13 mouse cellular contexts compared by ENCODE assay signal in genomic region chr12:112181921-112182608, GRCm38 (mm10). TPM values are rescaled to one million over a fixed set of nuclear protein-coding genes. Genes with fewer than 3 reads are reported as not detected.
DNase-seq lines count a peak whose midpoint lies in the region; ATAC-seq and TF ChIP-seq lines count a peak whose summit lies in the region.
"Had no signal": no experiment of that assay in that cellular context is flagged by ENCODE, and none has a peak within 500 bp of the region (broad histone marks: within the 10 kb centered on the region; RNA-seq: fewer than 3 reads in every experiment).

No protein-coding gene starts in this region.

- peaks cover 30% of the 10 kb centered on the region for H3K4me1 ChIP-seq in heart, adult 2 months (ENCODE audit: control insufficient read depth, insufficient read depth, low read length)
- no peaks in the 10 kb centered on the region for H3K4me1 ChIP-seq in neural tube, embryonic 11.5 days (ENCODE audit: control insufficient read depth, insufficient read depth, low read length)
- H3K4me1 ChIP-seq in forebrain, embryonic 16.5 days (replicated peaks; ENCODE audit: control insufficient read depth, insufficient read depth, low read length) = peaks cover 18% of the 10 kb centered on the region

- 50% methylated on average over 7 of the region's 7 CpGs for WGBS in heart, adult 2 months
- 32% methylated on average over 7 of the region's 7 CpGs for WGBS in neural tube, embryonic 11.5 days
- 26% methylated on average over 7 of the region's 7 CpGs for WGBS in forebrain, embryonic 16.5 days

- H3K9ac ChIP-seq in heart, adult 2 months (ENCODE audit: low read depth, low read length) = no peak overlapping the region
- H3K9ac ChIP-seq in neural tube, embryonic 11.5 days (ENCODE audit: low read length) = no peak overlapping the region; the same call in 1 of the 2 replicates
- H3K9ac ChIP-seq in forebrain, embryonic 16.5 days (replicated peaks; ENCODE audit: low read depth, low read length) = no peak overlapping the region
- H3K9ac ChIP-seq: lung, embryonic 14.5 days; neural tube, embryonic 13.5 days had no signal

- H3K79me2 ChIP-seq in heart, adult 2 months (replicated peaks; ENCODE audit: control insufficient read depth, insufficient read depth, low read length) = no peaks in the 10 kb centered on the region

- intact Hi-C loops in heart, adult 2 months (cut with DNase I) = loop anchor here (2.0 kb wide), 1 partner anchor 13 kb away; no protein-coding TSS in a partner anchor

- DNase-seq in heart, adult 2 months = no peak
- DNase-seq in heart, adult 18-20 months = no peak
- no peak for DNase-seq in neural tube, embryonic 11.5 days (ENCODE audit: low spot score)
- no peak for DNase-seq in neural tube, embryonic 10.5 days (ENCODE audit: extremely low spot score, low spot score)
- DNase-seq in retina, embryonic 14.5 days (ENCODE audit: low spot score) = peak; percentile 52
- no peak for DNase-seq in urinary bladder, adult 18-20 months (ENCODE audit: low spot score in 2 of 2)
- DNase-seq in lung, postnatal 4 days = no peak
- DNase-seq: cerebellum, adult 9-11 months; kidney, adult 9 months had no signal

- H3K9me3 ChIP-seq in neural tube, embryonic 11.5 days (ENCODE audit: control insufficient read depth, low read length) = no peaks in the 10 kb centered on the region
- no peaks in the 10 kb centered on the region for H3K9me3 ChIP-seq in forebrain, embryonic 16.5 days (ENCODE audit: control insufficient read depth, low read length)
- H3K9me3 ChIP-seq: megakaryocyte, embryonic 14.5 days; neural tube, embryonic 13.5 days had no signal

- no peaks in the 10 kb centered on the region for H3K27me3 ChIP-seq in heart, adult 2 months (ENCODE audit: control insufficient read depth, insufficient read depth, low read length)
- no peaks in the 10 kb centered on the region for H3K27me3 ChIP-seq in neural tube, embryonic 11.5 days (ENCODE audit: control insufficient read depth, insufficient read depth, low read length)
- H3K27me3 ChIP-seq in forebrain, embryonic 16.5 days (replicated peaks; ENCODE audit: control insufficient read depth, insufficient read depth, low read length) = no peaks in the 10 kb centered on the region

- no peaks in the 10 kb centered on the region for H3K36me3 ChIP-seq in heart, adult 2 months (ENCODE audit: control insufficient read depth, insufficient read depth, low read length)
- no peaks in the 10 kb centered on the region for H3K36me3 ChIP-seq in neural tube, embryonic 11.5 days (ENCODE audit: control insufficient read depth, insufficient read depth, low read length)
- H3K36me3 ChIP-seq in forebrain, embryonic 16.5 days (ENCODE audit: control insufficient read depth, insufficient read depth) = peaks cover 16% of the 10 kb centered on the region

- no peak overlapping the region for H3K4me3 ChIP-seq in heart, adult 2 months
- H3K4me3 ChIP-seq in neural tube, embryonic 11.5 days (ENCODE audit: low read depth, low read length) = no peak overlapping the region
- H3K4me3 ChIP-seq in forebrain, embryonic 16.5 days (replicated peaks; ENCODE audit: low read length) = no peak overlapping the region
- H3K4me3 ChIP-seq: megakaryocyte, embryonic 14.5 days; neural tube, embryonic 13.5 days had no signal

- no peak overlapping the region for H3K4me2 ChIP-seq in neural tube, embryonic 11.5 days (ENCODE audit: low read depth)
- no peak overlapping the region for H3K4me2 ChIP-seq in forebrain, embryonic 16.5 days (ENCODE audit: low read length)
- H3K4me2 ChIP-seq: lung, embryonic 14.5 days; neural tube, embryonic 13.5 days had no signal

- no peak for TF ChIP-seq EP300 in heart, adult 2 months (IDR thresholded peaks at IDR 0.05; ENCODE audit: insufficient read depth, low read depth, low read length)

- ATAC-seq in neural tube, embryonic 11.5 days (ENCODE audit: insufficient read depth, low FRiP score, low TSS enrichment) = peak; percentile 35; the same call in 1 of the 2 replicates
- no peak for ATAC-seq in forebrain, embryonic 16.5 days

- peak overlapping the region; percentile 89 for H3K27ac ChIP-seq in heart, adult 2 months
- no peak overlapping the region for H3K27ac ChIP-seq in neural tube, embryonic 11.5 days (ENCODE audit: low read depth, low read length)
- peak overlapping the region; percentile 36 for H3K27ac ChIP-seq in forebrain, embryonic 16.5 days (ENCODE audit: low read length)
- H3K27ac ChIP-seq: neural tube, embryonic 13.5 days had no signal

- no peak for TF ChIP-seq CTCF in heart, adult 2 months (IDR thresholded peaks at IDR 0.05)

- no peak for TF ChIP-seq POLR2A in heart, adult 2 months (IDR thresholded peaks at IDR 0.05; ENCODE audit: insufficient read depth, low read depth, low read length)

RNA-seq across cellular contexts. Expression of gene Kif26a, which starts 36.1 kb away (rescaled TPM):
- 10 to 100 TPM; 10.7 to 12.0 TPM for total RNA-seq in heart, adult 2 months (2021)
- 7.3 and 8.2 TPM in 2 replicates for polyA plus RNA-seq in heart, adult 2 months (2012; rRNA removed)
- total RNA-seq in heart, adult 18-20 months (2021) = 1 to 10 TPM; 8.1 to 8.3 TPM
- 2.0 and 2.8 TPM in 2 replicates for polyA plus RNA-seq in neural tube, embryonic 11.5 days (2014; fragmentation: Nextera tagmentation; extraction: Ambion mirVana)
- polyA plus RNA-seq in forebrain, embryonic 16.5 days (2015; fragmentation: Nextera tagmentation; extraction: Ambion mirVana) = 17.3 and 21.2 TPM in 2 replicates
